Mouse (Mus musculus): ENCODE measurements around the gene 4930564D02Rik.

GRCm38 (mm10) chr3:105072536-105072935 is 5.9 kb downstream of the 4930564D02Rik start:
- TF ChIP-seq CTCF (conservative IDR thresholded peaks at IDR 0.05; ENCODE audit: insufficient read depth, insufficient read length, low read depth, low read length) (no peak), POLR2A (IDR thresholded peaks at IDR 0.05; ENCODE audit: low read depth, low read length) (no peak)

Data from kidney, adult 2 months (tissue).